Mouse (Mus musculus) induced T-regulatory cell, adult 2 months (primary cell): ENCODE results near the gene Cdrt4.

ENCODE experiments used
- DNase-seq: peaks from one replicate; pipeline ENCODE4 v3.0.0-alpha.2; 2012; ENCODE audit warnings: low read depth

Gene Cdrt4

DNA sequence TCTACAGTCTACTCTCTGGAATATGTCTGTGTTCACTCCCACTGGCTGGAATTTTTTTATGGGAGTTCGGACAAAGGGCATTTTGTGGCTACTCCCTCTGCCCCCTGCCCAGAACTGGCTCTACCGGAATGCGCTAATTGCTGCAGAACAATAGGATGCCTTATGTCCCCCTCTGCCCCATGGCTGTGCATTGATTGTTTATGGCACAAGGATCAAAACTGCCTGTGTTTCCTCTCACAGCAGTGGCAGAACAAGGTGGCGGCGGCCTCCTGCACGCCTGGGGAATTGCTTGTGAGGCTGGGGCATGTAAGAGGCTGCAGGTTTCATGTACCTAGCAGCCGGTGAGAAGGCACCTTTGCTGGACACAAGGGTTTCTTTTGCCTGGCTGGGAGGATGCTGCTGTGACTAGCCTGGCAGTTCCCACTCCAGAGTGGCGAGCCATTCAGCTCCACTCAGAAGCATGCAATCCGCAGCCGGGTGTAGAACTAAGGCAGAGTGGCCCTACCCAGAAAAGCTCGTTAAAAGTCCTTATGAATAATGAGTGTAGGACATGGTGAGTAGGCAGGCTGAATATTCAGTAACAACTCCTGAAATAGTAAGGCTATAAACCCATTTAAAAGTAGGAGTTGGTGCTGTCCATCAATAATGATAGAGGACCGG is 89.1 kb downstream of the Cdrt4 start:
- DNase-seq = no peak
